Mouse (Mus musculus) embryo, embryonic 9.5 days (tissue): ENCODE results near the gene Apoc2.
A peak's percentile ranks its signal among the peaks of the same experiment; 100 is the strongest.

Experiments used
- DNase-seq: peaks from one replicate; pipeline ENCODE4 v3.0.0-alpha.2; 2017; ENCODE audit errors: extremely low spot score

The Apoc2 gene

DNA sequence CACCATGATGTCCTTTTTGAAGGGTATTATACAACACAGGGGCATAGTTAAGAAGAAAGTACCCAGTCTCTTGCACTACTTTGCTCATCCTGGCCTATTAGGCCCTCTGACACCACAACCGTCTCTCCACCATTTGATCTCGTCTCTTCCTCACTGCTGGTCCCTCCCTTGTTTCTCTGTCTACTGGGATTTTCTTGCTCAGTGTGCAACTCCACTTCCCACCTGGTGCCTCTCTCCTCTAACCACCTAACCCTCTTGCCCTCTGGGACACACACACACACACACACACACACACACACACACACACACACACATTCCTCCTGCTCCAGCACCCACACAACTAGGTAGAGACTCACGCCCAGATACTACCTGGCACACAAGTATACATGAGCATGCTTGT lies 1.2 kb upstream of the Apoc2 start:
- DNase-seq, result no peak

GRCm38 (mm10) chr7:19676662-19677061 lies 1.1 kb downstream of the Apoc2 start:
- DNase-seq, result no peak

GRCm38 (mm10) chr7:19675824-19676223 lies 1.9 kb downstream of the Apoc2 start:
- DNase-seq, result no peak

- DNase-seq, result no peak
Observed at GRCm38 (mm10) chr7:19673083-19673699, 4.5 kb downstream of the Apoc2 start.

GRCm38 (mm10) chr7:19671511-19671910 lies 6.2 kb downstream of the Apoc2 start:
- no peak for DNase-seq

DNA sequence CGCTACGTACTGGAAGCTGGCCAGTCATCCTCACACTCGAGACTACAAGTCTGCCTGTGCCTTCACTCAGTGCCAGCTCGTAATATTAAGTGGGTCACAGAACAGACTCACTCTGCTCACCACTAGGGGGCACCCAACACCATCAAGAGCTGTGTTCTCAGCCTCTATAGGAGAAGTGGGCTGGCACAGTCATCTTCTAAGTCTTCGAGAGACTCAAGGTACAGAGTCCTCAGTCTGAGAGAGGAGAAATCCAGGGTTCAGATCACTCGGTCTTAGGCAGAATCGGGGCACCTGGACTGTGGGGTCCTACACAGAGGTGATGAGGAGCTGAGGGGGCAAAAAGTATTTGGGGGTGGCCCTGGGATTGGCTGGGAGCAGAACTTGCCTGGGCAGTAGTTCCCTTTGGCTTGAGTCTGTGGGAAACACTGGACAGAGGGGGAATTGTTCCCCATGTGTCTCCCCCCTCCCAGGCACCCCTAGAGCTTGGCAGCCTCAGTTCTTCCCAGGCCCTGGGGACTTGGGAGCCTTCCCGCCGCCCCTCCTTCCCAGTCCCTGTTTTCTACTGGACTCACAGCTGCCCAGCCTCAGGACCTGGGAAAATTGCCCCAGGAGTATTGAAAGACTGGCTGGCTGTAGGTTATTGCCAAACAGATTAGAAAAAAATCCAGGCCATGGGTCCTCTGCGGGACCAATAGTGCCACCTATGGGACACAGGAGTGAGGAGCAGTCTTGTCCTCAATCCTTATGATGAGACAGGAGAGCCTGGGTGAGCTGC lies 8.6 kb downstream of the Apoc2 start:
- DNase-seq, result peak; percentile 85

DNA sequence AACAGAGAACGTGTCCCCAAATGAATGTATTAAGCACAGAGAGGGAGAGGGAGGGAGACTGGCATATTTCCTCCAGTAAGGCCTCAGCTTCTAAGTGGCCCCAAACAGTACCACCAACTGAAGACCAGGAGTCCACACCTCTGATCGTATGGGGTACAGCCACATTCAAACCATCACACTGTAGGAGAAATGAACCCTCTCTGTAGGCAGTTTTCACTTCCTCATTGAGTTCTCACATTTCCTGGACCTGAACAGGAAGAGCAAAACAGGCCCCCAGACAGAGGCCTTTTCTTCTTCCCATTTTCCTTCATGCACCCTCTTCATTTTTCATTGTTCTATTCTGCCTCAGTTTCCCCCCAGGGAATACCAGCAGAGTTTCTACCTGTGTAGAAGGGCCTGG lies 10.3 kb downstream of the Apoc2 start:
- DNase-seq, result no peak

DNA sequence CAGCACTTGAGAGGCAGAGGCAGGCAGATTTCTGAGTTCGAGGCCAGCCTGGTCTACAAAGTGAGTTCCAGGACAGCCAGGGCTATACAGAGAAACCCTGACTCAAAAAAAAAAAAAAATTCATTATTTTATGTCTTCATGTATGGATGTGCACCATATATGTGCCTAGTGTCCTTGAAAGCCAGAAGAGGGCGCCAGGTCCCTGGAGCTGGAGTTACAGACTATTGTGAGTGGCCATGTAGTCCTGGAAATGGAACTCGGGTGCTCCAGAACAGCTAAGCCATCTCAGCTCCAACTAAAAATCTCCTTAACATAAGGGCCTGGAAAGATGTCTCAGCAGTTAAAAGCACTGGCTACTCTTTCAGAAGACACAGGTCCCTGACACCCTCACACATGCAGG lies 11.0 kb downstream of the Apoc2 start:
- DNase-seq, result no peak

DNA sequence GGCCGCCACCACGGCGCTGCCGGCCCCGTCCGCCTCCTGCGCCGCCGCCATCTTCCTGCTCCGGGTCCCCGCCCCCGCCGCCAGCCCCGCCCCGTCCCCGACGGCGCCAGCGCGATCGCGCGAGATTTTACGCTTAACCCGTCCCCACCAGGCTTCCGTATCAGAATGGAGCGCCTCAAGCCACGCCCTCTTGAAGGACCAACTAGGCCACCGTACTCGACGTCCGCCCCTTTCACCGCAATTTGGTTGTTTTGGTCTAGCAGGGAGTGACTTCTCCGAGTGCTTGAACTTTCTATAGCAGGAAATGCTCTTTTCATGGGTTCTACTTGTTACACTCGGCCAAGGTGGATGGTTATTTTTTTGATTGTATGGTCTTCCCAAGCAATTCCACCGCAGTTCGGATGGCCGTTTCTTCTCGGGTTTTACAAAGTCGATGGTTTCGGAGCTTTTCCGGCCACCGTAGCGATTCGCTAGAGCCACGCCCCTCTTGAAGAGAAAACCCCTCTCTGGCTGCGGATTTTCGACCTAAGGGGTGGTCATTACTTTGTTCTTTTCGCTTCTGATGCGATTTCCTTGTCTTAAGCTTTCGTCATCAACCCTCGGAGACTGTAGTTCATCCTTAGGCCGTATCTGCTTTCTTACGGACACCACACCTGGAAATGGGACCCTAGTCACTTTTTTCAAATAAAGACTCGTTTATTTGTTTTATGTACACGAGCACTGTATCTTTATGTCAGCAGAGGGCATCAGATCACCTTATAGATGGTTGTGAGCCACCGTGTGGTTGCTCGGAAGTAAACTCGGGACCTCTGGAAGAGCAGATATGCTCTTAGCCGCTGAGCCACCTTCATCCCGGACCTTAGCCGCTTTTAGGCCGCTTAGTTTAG lies 12.5 kb downstream of the Apoc2 start, which contains the start of gene Clptm1:
TSS of gene Clptm1 (minus strand) at position 79 of the 887 bp plus-strand sequence.
- DNase-seq, result peak; percentile 98

- no peak for DNase-seq
Observed at GRCm38 (mm10) chr7:19664455-19664954, 13.2 kb downstream of the Apoc2 start.

GRCm38 (mm10) chr7:19663940-19664339 lies 13.8 kb downstream of the Apoc2 start:
- DNase-seq, result no peak

- no peak for DNase-seq
Observed at GRCm38 (mm10) chr7:19652614-19653013, 25.1 kb downstream of the Apoc2 start.

DNA sequence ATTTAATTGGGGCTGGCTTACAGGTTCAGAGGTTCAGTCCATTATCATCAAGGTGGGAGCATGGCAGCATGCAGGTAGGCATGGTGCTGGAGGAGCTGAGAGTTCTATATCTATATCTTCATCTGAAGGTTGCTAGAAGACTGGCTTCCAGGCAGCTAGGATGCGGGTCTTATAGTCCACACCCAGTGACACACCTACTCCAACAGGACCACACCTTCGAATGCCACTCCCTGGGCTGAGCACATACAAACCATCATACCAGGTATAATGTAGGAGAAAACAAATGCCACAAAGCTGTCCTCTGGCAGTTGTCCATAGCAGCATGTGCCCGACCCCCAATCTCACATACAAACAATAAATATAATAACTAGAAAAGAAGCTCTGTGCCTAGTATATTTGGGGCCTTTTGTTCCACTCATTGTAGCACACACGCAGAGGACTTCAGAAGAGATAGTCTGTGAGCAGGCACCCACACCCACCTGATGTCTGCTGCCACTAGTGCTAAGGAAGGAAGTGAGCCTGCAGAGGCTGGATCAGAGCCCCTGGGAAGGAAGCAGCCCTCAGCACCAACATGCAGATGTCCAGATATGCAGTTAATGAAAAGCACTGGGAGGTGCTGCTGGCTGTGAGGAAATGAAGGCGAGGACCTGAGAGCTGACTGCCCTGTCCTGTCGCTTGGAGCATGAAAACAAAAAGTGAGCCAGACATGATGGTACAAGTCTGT lies 26.5 kb downstream of the Apoc2 start:
- DNase-seq, result no peak

DNA sequence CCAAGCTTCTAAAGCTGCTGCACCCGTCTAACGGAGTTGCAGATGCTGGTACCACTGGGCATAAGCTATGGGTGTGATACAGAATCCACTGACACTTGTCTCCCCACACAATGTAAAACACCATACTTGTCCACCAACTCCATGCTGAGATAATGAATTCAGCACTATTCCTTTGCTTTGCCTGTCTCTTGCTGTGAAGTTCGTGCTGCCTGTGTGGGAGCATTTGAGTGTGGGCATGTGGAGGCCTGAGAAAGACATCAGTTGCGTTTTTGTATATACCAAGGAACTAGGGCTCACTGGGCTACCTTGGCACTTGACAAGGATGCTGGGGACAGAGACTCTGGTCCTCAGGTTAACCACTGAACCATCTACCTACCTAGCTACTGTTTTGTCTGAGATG lies 36.5 kb downstream of the Apoc2 start:
- no peak for DNase-seq

DNA sequence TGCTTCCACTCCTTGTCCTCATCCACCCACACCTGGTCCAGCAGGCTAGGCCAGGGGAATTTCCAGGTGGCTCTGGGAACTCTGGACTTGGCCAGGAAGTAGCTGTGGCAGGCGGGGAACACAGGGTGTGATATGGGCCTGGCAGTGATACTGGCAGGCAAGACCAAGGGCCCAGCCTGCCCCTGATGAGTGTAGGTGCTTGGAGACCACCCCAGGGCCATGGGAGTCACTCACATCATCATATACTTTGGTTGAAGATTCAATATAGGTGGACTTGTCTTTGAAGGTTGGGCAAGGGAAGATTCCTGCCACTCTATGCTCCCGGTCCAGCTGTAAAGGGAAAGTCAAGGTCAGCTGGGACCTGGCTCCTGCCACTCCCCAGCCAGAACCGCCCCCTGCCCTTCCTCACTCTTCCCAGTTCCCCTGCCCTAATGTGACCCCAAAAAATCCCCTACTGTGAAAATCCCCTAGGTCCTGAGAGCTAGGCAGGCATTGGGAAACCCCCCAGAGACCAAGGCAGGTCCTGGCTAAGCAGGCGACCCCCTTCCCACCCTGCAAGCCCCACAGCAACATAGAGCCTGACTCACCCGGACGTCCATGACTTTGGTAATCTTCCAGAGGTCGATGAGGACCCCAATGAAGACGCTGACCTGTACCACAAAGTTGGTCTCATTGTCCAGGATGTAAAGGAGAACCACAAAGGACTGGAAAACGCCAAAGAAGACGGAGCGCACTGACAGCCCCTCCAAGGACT lies 42.5 kb downstream of the Apoc2 start:
- no peak for DNase-seq

DNA sequence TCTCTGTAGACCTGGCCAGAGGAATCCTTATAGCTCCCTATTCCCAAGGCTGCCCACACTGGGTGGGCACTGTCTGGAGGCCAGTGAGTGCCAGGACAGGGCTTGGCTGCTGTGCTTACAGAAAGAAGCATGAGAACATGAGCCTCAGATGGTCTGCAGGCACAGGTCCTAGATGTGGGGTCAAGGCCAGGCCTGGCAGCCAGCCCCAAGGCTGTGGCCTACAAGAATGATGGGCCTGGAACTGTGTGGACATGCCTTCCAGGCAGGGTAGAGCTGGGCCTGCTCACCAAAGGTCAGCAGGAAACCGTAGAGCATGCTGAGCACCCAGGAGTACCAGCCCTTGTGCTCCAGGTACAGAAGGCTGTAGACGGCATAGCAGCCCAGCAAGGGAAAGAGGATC lies 43.1 kb downstream of the Apoc2 start:
- DNase-seq, result no peak

DNA sequence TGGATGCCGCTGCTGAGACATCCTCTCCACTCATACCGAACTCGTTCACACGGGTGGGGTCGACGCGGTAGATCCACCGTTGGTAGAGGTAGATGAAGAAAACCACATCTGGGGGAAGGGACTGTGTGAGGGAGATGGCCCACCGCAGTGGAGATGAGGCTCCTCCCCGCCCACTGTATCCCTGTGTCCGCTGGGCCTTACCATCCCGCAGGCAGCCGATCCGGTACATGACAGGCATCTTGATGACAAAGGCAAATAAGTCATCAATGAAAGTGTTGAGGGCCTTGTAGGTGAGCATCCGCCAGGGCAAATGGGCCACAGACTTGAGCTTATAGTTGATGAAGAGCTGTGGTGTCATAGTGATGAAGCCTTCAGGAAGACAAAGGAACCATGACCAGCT lies 43.9 kb downstream of the Apoc2 start:
- DNase-seq, result no peak

DNA sequence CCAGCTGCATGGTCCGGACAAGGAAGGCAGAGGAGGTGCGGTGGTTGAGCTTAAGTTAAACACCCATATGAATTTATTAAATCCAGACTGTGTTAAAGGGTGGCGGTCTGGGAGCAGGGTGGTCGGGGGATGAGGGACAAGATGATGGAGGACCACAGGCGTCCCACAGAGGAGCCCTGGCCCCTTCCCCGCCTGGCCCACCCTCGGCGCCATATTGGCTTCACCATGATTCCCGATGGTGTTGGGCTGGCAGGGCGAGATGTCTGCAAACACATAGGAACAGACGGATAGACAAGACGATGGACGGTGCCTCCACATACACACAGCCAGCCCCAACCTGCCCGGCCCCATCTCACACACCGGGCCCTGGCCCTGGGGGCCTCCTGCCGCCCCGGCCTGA lies 44.5 kb downstream of the Apoc2 start:
- DNase-seq, result no peak

GRCm38 (mm10) chr7:19632720-19633119 lies 45.0 kb downstream of the Apoc2 start:
- no peak for DNase-seq

GRCm38 (mm10) chr7:19632275-19632674 lies 45.5 kb downstream of the Apoc2 start:
- no peak for DNase-seq

DNA sequence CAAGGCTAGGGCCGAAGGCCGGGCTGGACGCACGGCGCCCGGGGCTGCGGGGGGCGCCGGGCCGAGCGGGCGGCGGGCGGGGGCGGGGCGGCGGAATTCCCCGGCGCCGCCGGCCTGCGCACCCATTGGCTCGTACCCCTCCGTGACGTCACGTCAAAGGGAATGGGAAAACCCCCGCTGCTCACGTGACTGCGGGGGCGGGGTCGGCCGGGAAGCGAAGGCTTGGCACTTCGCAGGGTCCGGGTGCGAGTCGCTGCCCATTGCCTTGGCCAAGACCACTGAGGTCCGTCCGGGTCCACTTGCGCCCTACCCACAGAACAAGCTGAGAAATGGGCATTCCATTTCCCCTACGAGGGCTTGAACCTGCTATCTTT lies 48.4 kb downstream of the Apoc2 start, which contains the start of gene Relb:
TSS of gene Relb (minus strand) at position 78 of the 374 bp plus-strand sequence.
- DNase-seq, result peak; percentile 93
